Mouse (Mus musculus) lung, adult 2 months (tissue): Measurements from ENCODE around the gene Cd47.

Experiments
- CTCF ChIP-seq: fragments of 200-500 bp; IDR thresholded peaks from 2 replicates; pipeline ENCODE4 v1.5.1; 2011; ENCODE audit warnings: mild to moderate bottlenecking, low read length, control low read depth; ENCODE audit not compliant: insufficient read depth
- POLR2A ChIP-seq: fragments of 200-500 bp; IDR thresholded peaks from 2 replicates; pipeline ENCODE4 v1.6.1; 2011; ENCODE audit warnings: low read depth, mild to moderate bottlenecking, control low read depth, low read length, borderline replicate concordance; ENCODE audit errors: extremely low read depth

- TF ChIP-seq POLR2A (no peak), CTCF (no peak)
Observed at GRCm38 (mm10) chr16:49873918-49874317, 73.6 kb downstream of the Cd47 start.
